In the genomic region with DNA sequence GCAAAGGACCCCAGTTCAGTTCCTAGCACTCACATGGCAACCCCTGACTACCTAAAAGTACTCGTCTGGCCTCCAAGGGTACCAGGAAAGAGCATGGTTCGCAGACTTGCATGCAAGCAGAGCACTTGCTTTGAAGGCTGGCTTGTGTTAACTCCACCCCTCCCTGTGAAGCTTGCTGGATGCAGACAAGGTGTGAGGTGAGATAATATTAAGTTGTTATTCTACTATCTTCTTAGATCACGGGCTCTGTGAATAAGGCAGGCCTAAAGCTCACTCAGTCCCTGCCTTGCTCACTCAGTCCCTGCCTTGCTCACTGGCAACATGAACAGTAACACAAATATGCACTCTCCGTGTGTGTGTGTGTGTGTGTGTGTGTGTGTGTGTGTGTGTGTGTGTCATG, we compare ENCODE assay signal across 21 mouse cellular contexts. TPM values are rescaled to one million over a fixed set of nuclear protein-coding genes. Genes with fewer than 3 reads are reported as not detected.
"Had no signal": no experiment of that assay in that cellular context is flagged by ENCODE, and none has a peak within 500 bp of the region (broad histone marks: within the 10 kb centered on the region; RNA-seq: fewer than 3 reads in every experiment).

No protein-coding gene starts in this region.

- DNase-seq: kidney, adult 2 months; kidney, postnatal 10 days; kidney, postnatal 36 days; lung, embryonic 14.5 days; lung, postnatal 10 days; lung, postnatal 36 days; right cerebral cortex, postnatal 14 days; right cerebral cortex, postnatal 4 days; thymus, adult 2 months; thymus, postnatal 14 days; thymus, postnatal 4 days had no signal

- H3K27ac ChIP-seq: kidney, embryonic 15.5 days; limb, embryonic 10.5 days; limb, embryonic 13.5 days; midbrain, embryonic 12.5 days; midbrain, embryonic 15.5 days; stomach, postnatal 0 days had no signal

- H3K4me2 ChIP-seq: kidney, embryonic 15.5 days; limb, embryonic 13.5 days; lung, embryonic 14.5 days; midbrain, embryonic 12.5 days; midbrain, embryonic 15.5 days had no signal

- H3K9me3 ChIP-seq: kidney, embryonic 15.5 days; limb, embryonic 10.5 days; midbrain, embryonic 15.5 days had no signal

- H3K36me3 ChIP-seq: kidney, embryonic 15.5 days had no signal

- H3K4me1 ChIP-seq: midbrain, embryonic 12.5 days had no signal

- H3K27me3 ChIP-seq: kidney, embryonic 15.5 days; limb, embryonic 13.5 days; midbrain, embryonic 12.5 days; midbrain, embryonic 15.5 days had no signal

- H3K4me3 ChIP-seq: kidney, embryonic 15.5 days; limb, embryonic 10.5 days; limb, embryonic 13.5 days; midbrain, embryonic 12.5 days; midbrain, embryonic 15.5 days; myocyte had no signal

- H3K9ac ChIP-seq: kidney, embryonic 15.5 days; limb, embryonic 13.5 days; lung, embryonic 14.5 days; midbrain, embryonic 12.5 days; midbrain, embryonic 15.5 days had no signal

- ATAC-seq: intestine, postnatal 0 days; midbrain, embryonic 15.5 days had no signal

RNA-seq across cellular contexts. Expression of gene Bcat1, which starts 58.5 kb away (rescaled TPM):
- total RNA-seq: monocyte, adult 5-6 weeks had no signal
- polyA plus RNA-seq: liver, adult 2 months had no signal
